Mouse (Mus musculus): Measurements from ENCODE around the gene Ddit4l.

DNA sequence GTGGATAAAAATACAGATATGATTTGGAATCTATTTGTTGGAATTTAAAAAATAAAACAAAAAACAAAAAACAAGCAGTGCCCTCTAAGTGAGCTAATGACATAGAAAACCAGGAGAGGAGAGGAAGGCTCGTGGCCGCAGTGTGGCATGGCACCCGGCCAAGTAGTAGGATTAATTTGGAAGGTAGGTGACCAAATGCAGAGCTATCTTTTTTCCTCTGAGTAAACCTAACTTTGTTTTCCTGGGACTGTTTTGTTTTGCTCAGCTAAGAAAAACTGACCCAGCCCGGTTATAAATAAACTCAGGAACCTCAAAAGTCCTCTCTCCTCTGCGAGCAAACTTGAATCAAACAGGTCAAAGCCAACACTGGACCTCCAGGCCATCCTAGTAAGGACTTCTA lies 3.6 kb downstream of the Ddit4l start:
- TF ChIP-seq CTCF (IDR thresholded peaks at IDR 0.05; ENCODE audit: borderline replicate concordance, insufficient read depth, low read depth, low read length) (no peak), POLR2A (IDR thresholded peaks at IDR 0.05; ENCODE audit: borderline replicate concordance, insufficient read depth, low read length) (no peak)

All from cerebellum, adult 2 months (tissue).